Mouse (Mus musculus): ENCODE results near the gene Sipa1l3.

DNA sequence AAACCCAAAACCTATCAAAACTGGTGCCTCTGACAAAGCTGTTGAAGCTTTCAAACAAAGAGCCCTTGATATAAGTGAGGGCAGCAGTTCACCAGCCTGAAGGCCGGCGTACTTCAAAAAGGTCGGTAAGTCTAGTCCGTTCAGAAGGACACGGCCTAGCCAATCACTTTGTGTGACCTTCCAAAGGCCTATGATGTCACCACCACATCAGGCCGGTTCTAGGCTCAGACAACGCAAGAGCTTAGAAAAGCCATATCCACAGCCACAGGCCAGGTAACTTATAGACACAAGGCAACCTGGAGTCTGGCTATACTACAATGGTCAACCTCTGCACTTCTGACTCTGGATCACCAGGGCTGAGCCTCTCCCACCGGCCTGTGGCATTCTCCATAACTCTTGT, 238.5 kb downstream of the Sipa1l3 start:
- TF ChIP-seq CTCF (IDR thresholded peaks at IDR 0.05; ENCODE audit: low read depth, low read length), result no peak
- no peak for TF ChIP-seq EP300 (IDR thresholded peaks at IDR 0.05; ENCODE audit: insufficient read depth, low read depth, low read length)
- no peak for TF ChIP-seq POLR2A (IDR thresholded peaks at IDR 0.05; ENCODE audit: insufficient read depth, low read length)
